Mouse (Mus musculus): ENCODE data around the gene Kxd1. TPM values are rescaled to one million over a fixed set of nuclear protein-coding genes. Genes with fewer than 3 reads are reported as not detected.
A peak's percentile ranks its signal among the peaks of the same experiment; 100 is the strongest.

Kxd1 gene
- polyA plus RNA-seq (2014; fragmentation: Nextera tagmentation; extraction: Ambion mirVana): 56.3 and 59.0 TPM in 2 replicates

DNA sequence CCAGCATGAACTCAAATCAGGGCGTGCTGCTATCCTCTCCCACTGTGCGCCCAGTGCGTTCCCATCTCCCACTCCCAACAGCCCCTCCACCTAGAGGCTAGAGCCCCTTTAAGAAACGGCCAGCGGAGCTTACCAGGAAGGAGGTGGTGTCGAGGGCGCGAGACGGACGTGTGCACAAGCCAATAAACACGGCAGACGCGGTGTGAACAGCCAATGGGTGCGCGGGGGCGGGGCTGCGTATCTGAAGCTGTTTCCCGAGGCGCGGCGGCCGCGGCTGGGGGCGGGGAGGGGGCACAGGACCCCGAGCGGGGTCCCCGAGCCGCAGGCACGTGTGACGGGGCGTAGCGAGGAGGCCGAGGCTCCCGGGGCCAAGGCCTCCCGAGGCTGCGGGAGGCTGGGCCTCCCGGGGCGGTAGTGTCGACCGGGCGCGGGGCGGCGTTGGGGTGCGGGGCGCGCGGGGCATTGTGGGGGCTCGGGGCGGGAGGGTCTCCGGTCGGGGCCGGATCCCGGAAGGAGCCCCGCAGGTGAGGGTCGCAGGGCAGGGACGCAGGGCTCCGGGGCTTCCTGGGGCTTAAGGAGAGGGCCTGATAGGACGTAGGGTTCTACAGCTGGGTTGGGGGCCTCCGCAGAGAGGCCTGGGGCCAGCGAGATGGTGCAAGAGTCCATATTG lies at the start of gene Kxd1, which contains the start of gene Fkbp8:
Gene Kxd1 (minus strand): TSS at position 445 of the 670 bp plus-strand sequence.
Gene Fkbp8 (plus strand): TSS at position 213 of the 670 bp plus-strand sequence.
- no peaks in the 10 kb centered on the region for H3K27me3 ChIP-seq (ENCODE audit: insufficient read depth, low read length)
- peak within 1 kb of the TSS; percentile 77 for H3K4me2 ChIP-seq
- WGBS: under 1% methylated on average over 55 of the region's 61 CpGs
- H3K9me3 ChIP-seq (ENCODE audit: low read depth, low read length): no peaks in the 10 kb centered on the region
- peak; percentile 25 for TF ChIP-seq CTCF (IDR thresholded peaks at IDR 0.05; ENCODE audit: low read depth)
- H3K9ac ChIP-seq: peak within 1 kb of the TSS; percentile 90
- peaks cover 30% of the 10 kb centered on the region for H3K36me3 ChIP-seq (ENCODE audit: insufficient read depth)
- H3K4me1 ChIP-seq (ENCODE audit: insufficient read depth): peaks cover 3% of the 10 kb centered on the region; the same call in 1 of the 2 replicates
- peak within 1 kb of the TSS; percentile 89 for H3K27ac ChIP-seq (ENCODE audit: low read depth)
- peak within 1 kb of the TSS; percentile 80 for H3K4me3 ChIP-seq (ENCODE audit: low read depth, low read length)
- DNase-seq (peak; percentile 97), ATAC-seq (ENCODE audit: insufficient read depth) (peak; percentile 93)

DNA sequence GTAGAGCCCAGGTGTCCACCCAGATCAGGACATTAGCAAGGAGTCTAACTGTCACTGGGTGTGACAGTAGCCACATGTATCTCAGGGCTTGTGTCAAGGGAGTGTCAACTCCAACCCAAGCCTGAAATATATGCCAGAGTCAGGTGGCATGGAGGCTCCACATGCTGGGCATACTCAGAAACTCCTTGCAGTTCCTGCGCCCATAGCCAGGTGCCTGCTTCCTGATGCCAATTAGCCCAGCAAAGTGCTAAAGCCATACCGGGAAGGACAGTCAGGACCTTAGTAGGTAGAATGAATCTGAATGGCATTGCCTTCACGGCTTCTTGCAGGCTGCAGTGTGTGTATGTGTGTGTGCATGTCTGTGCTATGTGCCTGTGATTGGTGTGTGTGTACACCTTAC lies 49.5 kb upstream of the Kxd1 start:
- H3K27ac ChIP-seq (ENCODE audit: low read depth): no peak overlapping the region
- no peaks in the 10 kb centered on the region for H3K4me1 ChIP-seq (ENCODE audit: insufficient read depth)
- DNase-seq (no peak), ATAC-seq (ENCODE audit: insufficient read depth) (no peak)
- H3K4me3 ChIP-seq (ENCODE audit: low read depth, low read length): no peak overlapping the region
- H3K9me3 ChIP-seq (ENCODE audit: low read depth, low read length): no peaks in the 10 kb centered on the region
- H3K27me3 ChIP-seq (ENCODE audit: insufficient read depth, low read length): no peaks in the 10 kb centered on the region
- peaks cover 44% of the 10 kb centered on the region for H3K36me3 ChIP-seq (ENCODE audit: insufficient read depth)
- TF ChIP-seq CTCF (IDR thresholded peaks at IDR 0.05; ENCODE audit: low read depth): no peak
- H3K9ac ChIP-seq: no peak overlapping the region
- 85% methylated on average over 3 of the region's 3 CpGs for WGBS
- H3K4me2 ChIP-seq: no peak overlapping the region

DNA sequence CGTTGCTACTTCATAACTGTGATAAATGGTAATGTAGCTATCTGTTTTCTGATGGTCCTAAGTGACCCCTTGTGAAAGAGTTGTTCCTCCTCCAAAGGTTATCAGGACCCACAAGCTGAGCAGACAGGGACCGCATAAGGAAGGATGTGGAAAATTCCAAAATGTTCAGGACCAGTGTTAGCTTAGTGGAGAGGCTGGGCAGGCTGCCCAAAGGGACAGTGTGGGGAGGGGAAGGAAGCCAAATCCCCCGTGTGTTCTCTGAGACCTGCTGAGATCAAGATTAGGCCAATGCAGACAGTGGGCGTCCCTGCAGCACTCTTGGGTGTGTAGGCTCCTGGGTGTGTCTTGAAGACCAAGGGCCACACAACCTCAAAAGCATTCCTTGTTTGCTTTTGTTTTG lies 47.2 kb upstream of the Kxd1 start:
- no peak; the same call in 1 of the 2 replicates for ATAC-seq (ENCODE audit: insufficient read depth)
- Histone ChIP-seq H3K27me3 (ENCODE audit: insufficient read depth, low read length) (no peaks in the 10 kb centered on the region), H3K9ac (no peak overlapping the region), H3K4me3 (ENCODE audit: low read depth, low read length) (no peak overlapping the region), H3K4me1 (ENCODE audit: insufficient read depth) (no peaks in the 10 kb centered on the region), H3K9me3 (ENCODE audit: low read depth, low read length) (no peaks in the 10 kb centered on the region), H3K27ac (ENCODE audit: low read depth) (no peak overlapping the region), H3K36me3 (ENCODE audit: insufficient read depth) (peaks cover 22% of the 10 kb centered on the region; the same call in 1 of the 2 replicates), H3K4me2 (no peak overlapping the region)
- WGBS: 57% methylated on average over 4 of the region's 4 CpGs
- no peak for TF ChIP-seq CTCF (IDR thresholded peaks at IDR 0.05; ENCODE audit: low read depth)
- no peak for DNase-seq

DNA sequence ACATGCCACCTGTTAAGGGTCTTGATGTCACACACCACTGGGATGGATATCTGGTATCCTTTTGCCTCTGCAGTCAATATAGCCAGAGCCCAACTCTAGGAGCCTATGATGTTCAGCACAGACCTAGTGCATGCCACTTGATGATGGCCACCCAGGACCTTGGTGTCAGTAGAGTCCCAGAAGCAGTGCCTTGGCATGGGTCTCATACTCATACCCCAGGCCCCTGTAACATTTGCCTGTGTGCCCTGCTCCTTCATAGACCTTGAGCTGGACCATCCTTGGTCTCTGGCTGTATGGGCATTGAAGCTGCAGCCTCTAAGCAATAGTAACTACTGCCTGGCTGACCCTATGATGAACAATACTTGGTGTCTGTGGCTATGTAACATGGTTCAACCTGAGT lies 46.5 kb upstream of the Kxd1 start:
- no peaks in the 10 kb centered on the region for H3K9me3 ChIP-seq (ENCODE audit: low read depth, low read length)
- H3K27ac ChIP-seq (ENCODE audit: low read depth): no peak overlapping the region
- no peak for DNase-seq
- H3K4me2 ChIP-seq: no peak overlapping the region
- no peaks in the 10 kb centered on the region for H3K4me1 ChIP-seq (ENCODE audit: insufficient read depth)
- ATAC-seq (ENCODE audit: insufficient read depth): no peak
- no peaks in the 10 kb centered on the region for H3K27me3 ChIP-seq (ENCODE audit: insufficient read depth, low read length)
- no peak overlapping the region for H3K4me3 ChIP-seq (ENCODE audit: low read depth, low read length)
- H3K36me3 ChIP-seq (ENCODE audit: insufficient read depth): peaks cover 21% of the 10 kb centered on the region; the same call in 1 of the 2 replicates
- no peak for TF ChIP-seq CTCF (IDR thresholded peaks at IDR 0.05; ENCODE audit: low read depth)
- no peak overlapping the region for H3K9ac ChIP-seq

DNA sequence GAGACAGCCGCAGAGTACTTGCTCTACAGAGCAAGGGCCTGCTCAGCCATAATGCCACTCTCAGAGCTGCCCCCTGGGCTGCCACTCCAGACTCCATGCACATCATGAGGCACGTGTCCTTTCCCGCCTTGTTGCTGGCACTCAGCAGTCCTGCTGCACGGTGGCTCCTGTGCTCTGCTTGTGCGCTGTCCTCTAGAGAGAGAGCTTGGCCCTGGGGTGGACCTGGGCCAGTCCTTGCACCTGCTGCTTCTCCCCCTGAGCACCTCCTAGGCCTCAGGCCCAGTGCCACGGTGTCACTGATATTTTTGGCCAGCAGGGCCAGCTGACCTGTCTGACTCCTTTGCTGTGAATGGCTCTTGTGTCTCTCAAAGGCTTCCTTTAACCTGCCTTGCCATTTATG lies 43.2 kb upstream of the Kxd1 start:
- Histone ChIP-seq H3K4me2 (no peak overlapping the region), H3K9ac (no peak overlapping the region), H3K27me3 (ENCODE audit: insufficient read depth, low read length) (no peaks in the 10 kb centered on the region), H3K4me3 (ENCODE audit: low read depth, low read length) (no peak overlapping the region), H3K4me1 (ENCODE audit: insufficient read depth) (no peaks in the 10 kb centered on the region), H3K36me3 (ENCODE audit: insufficient read depth) (peaks cover 5% of the 10 kb centered on the region; the same call in 1 of the 2 replicates), H3K9me3 (ENCODE audit: low read depth, low read length) (no peaks in the 10 kb centered on the region), H3K27ac (ENCODE audit: low read depth) (no peak overlapping the region)
- 79% methylated on average over 6 of the region's 6 CpGs for WGBS
- ATAC-seq (ENCODE audit: insufficient read depth): no peak
- TF ChIP-seq CTCF (IDR thresholded peaks at IDR 0.05; ENCODE audit: low read depth): no peak
- no peak for DNase-seq

DNA sequence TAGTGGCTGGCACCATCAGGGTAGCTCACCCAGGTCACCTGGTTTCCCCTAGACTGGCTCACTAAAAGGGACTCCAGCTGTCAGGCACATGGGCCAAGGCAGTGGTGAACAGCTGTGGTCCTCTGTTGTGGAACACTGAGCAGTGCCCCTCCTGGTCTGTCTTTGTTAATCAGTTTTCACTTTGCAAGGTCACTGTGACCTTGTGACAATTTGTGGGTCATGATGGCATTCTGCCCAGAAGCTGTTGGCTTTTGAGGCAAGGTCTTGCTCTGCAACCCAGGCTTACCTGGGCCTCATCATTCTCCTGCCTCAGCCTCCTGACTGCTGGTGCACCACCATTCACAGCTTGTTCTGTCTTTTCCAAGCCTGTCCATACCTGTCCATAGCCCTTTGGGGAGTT lies 42.6 kb upstream of the Kxd1 start:
- Histone ChIP-seq H3K27me3 (ENCODE audit: insufficient read depth, low read length) (no peaks in the 10 kb centered on the region), H3K4me2 (no peak overlapping the region), H3K4me3 (ENCODE audit: low read depth, low read length) (no peak overlapping the region), H3K27ac (ENCODE audit: low read depth) (no peak overlapping the region), H3K4me1 (ENCODE audit: insufficient read depth) (no peaks in the 10 kb centered on the region), H3K9ac (no peak overlapping the region), H3K9me3 (ENCODE audit: low read depth, low read length) (no peaks in the 10 kb centered on the region), H3K36me3 (ENCODE audit: insufficient read depth) (peaks cover 4% of the 10 kb centered on the region; the same call in 1 of the 2 replicates)
- DNase-seq (no peak), ATAC-seq (ENCODE audit: insufficient read depth) (no peak)
- no peak for TF ChIP-seq CTCF (IDR thresholded peaks at IDR 0.05; ENCODE audit: low read depth)

DNA sequence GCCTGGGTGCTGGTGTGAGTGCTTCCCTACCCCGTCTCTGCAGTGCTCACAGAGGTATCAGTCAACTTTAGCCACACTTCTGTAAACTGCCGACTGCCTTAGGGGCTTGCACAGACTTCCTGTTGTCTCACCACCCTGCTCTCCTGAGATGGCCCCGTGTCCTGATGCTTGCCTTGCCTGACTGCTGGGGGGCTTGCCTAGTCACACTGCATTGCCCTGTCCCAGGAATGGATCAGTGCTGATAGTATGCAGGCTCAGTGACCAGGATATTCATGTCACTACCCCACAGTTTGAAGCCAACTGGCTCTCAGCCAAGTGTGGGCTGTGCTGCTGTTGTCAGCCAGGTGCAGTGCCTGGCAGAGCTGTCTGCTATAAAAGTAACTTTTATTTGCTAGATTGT lies 37.8 kb upstream of the Kxd1 start:
- ATAC-seq (ENCODE audit: insufficient read depth): no peak
- WGBS: 38% methylated on average over 3 of the region's 3 CpGs
- no peaks in the 10 kb centered on the region for H3K9me3 ChIP-seq (ENCODE audit: low read depth, low read length)
- H3K27ac ChIP-seq (ENCODE audit: low read depth): no peak overlapping the region
- no peaks in the 10 kb centered on the region for H3K36me3 ChIP-seq (ENCODE audit: insufficient read depth)
- H3K4me2 ChIP-seq: no peak overlapping the region
- no peak overlapping the region for H3K9ac ChIP-seq
- peaks cover 11% of the 10 kb centered on the region; the same call in 1 of the 2 replicates for H3K4me1 ChIP-seq (ENCODE audit: insufficient read depth)
- peak; percentile 34 for DNase-seq
- H3K4me3 ChIP-seq (ENCODE audit: low read depth, low read length): no peak overlapping the region
- no peak for TF ChIP-seq CTCF (IDR thresholded peaks at IDR 0.05; ENCODE audit: low read depth)
- H3K27me3 ChIP-seq (ENCODE audit: insufficient read depth, low read length): no peaks in the 10 kb centered on the region
